Mouse (Mus musculus): ENCODE results near the gene Yipf3.
A peak's percentile ranks its signal among the peaks of the same experiment; 100 is the strongest.

Yipf3 gene

DNA sequence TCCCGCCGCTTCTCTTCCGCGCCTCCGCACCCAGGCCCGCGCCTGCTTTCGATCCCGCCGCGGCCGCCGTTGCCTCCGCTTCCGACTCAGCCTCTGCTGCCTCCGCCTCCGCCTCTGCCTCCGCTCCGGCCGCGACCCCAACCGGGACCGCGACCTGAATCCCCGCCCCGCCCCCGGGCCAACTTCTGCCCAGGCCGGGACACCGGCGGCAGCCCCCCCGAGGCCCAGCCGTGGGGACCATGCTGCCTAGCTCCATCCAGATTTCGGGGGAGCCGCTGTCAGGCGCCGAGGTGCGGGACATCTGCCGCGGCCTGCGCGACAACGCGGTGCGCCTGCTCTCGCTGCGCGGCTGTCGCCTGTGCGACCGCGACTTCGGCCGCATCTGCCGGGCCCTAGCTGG is 6.2 kb downstream of the Yipf3 start:
- DNase-seq (ENCODE audit: low spot score in 2 of 2), result peak; percentile 28 to 42

DNA sequence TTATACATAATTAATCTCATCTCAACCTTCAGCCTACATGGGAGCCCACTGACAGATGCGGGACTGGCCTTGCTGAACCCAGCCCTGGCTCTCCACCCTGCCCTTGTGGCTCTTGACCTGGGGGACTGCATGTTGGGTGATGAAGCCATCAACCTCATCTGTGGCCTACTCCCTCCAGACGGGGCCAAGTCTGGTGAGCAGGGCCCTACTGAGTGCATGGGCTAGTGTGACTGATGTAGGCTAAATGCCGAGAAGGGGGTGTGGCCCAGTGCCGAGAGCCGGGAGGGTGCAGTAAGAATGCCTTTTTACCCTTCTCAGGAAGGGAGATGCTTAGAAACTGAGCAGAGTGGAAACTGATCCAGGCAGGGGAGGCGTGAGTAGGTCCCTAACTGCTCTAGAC is 7.3 kb downstream of the Yipf3 start:
- no peak for DNase-seq (ENCODE audit: low spot score in 2 of 2)

GRCm38 (mm10) chr17:46258279-46259053 is 10.6 kb downstream of the Yipf3 start:
- DNase-seq (ENCODE audit: low spot score in 2 of 2), result no peak

DNA sequence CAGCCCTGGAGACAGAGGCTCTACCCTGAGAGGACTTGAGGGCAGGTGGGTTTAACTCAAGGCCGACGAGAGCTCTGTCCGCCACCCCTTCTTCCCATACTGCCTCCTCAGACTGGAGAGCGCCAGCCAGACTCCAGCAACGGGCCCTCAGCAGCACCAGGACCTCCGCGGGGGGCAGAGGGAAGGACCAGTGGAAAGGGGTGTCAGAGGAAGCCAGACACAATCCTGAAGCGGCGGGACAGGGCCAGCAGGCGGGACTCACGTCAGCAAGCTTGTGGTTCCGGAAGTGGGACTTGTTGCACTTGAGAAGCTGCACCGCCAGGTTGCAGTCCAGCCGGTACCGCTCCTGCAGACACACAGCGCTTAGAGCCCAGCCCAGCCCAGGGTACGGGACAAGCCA is 11.8 kb downstream of the Yipf3 start:
- DNase-seq (ENCODE audit: low spot score in 2 of 2), result no peak

DNA sequence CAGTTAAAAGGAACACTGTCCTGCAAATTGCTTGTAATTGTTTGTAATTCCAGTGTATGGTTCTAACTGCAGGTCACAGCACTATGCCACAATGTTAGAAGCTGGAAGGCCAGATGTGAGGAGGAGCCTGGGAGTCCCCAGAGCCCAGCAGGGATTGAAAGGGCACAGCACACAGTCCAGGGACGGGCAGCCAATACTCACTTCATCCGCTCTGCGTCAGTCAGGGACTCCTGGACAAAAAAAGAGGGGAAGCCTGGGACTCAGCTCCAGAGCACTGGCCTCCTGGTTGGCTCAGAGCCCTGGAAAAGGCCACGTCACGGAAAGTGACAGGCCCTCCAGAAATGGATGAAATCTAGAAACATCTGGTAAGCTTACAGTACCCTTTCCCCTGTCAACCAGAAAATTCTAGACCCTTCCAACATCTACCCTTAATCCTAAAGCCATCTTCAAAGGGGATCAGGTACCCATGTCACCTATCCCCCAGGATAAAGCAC is 14.4 kb downstream of the Yipf3 start:
- no peak for DNase-seq (ENCODE audit: low spot score in 2 of 2)

DNA sequence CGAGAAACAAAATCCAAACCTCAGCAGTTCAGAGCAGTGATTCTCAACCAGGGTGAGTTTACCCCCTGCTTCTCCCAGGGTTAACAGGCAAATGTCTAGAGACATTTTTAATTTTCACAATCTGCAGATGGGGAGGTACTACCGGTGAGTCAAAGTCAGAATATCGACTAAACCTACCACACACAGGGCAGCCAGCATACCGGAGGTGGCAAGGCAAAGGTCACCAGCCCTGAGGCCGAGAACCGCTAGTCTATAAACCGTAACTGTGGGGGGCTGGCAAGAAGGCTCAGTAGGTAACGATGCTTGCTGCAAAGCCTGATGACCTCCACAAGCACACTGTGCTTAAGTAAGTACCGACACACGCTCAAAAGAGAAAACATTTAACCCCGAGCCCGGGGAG is 17.6 kb downstream of the Yipf3 start:
- DNase-seq (ENCODE audit: low spot score in 2 of 2), result no peak

GRCm38 (mm10) chr17:46265918-46266618 is 18.2 kb downstream of the Yipf3 start:
- DNase-seq (ENCODE audit: low spot score in 2 of 2), result peak; percentile 65 to 77

- no peak for DNase-seq (ENCODE audit: low spot score in 2 of 2)
Observed at GRCm38 (mm10) chr17:46266986-46267385, 19.1 kb downstream of the Yipf3 start.

DNA sequence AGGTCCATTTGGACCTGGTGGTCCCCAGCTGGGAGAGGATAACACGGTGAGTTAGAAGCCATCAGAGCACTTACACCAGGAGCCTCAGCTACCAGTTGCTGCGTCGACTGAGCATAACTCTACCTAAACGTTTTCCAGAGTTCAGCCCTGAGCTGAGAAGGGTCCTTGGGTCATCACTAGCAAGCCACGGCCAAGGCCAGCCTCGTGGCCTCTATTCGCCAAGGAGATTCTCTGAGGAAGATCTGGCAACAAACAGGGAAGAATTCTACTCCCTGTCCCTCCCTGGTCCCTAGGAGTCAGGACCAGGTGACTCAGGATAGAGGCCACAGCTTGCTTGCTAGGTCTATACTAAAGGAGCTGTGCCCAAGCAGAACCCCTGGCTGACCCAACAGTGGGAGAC is 19.6 kb downstream of the Yipf3 start:
- no peak for DNase-seq (ENCODE audit: low spot score in 2 of 2)

- no peak for DNase-seq (ENCODE audit: low spot score in 2 of 2)
Observed at GRCm38 (mm10) chr17:46268026-46268720, 20.3 kb downstream of the Yipf3 start.

- DNase-seq (ENCODE audit: low spot score in 2 of 2), result no peak
Observed at GRCm38 (mm10) chr17:46269771-46270534, 22.1 kb downstream of the Yipf3 start.

- DNase-seq (ENCODE audit: low spot score in 2 of 2), result no peak
Observed at GRCm38 (mm10) chr17:46272058-46272457, 24.2 kb downstream of the Yipf3 start.

DNA sequence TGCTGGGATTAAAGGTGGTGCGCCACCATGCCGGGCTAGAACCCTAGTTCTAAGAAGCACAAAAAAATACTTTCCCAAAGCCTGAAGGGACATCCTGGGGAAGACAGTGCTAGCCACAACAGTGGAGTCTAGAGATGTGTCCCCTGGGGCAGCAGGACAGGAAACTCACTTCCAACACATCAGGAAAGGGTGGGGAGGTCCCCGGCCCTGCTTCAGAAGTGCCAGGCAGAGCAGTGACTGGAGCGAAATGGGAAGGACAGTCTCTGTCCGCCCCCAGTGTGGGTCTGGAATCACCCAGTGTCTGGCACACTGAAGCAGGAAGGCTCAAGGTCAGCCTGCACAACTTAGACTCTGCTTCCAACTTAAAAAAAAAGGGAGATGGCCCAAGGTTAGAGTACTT is 24.8 kb downstream of the Yipf3 start:
- no peak for DNase-seq (ENCODE audit: low spot score in 2 of 2)

GRCm38 (mm10) chr17:46273803-46274236 is 25.9 kb downstream of the Yipf3 start:
- no peak for DNase-seq (ENCODE audit: low spot score in 2 of 2)

- no peak for DNase-seq (ENCODE audit: low spot score in 2 of 2)
Observed at GRCm38 (mm10) chr17:46274465-46274864, 26.6 kb downstream of the Yipf3 start.

DNA sequence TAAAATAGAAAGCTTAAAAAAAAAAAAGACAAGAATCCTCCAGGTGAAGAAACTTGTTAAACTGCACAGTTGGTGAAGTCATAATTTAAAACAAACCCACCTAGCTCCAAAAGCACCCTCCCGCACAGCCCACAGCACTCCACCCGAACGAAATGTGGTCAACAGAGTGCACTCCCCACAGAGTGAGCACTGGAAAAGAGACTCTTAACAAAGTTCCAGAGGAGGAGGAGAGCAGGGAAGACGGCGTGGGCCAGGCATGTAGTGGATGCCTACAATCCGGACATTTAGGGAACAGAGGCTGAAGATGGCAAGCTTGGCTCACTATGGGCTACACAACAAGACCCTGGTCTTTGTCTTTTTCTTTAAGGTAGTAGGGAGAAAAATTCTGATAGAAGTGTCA is 27.2 kb downstream of the Yipf3 start:
- no peak for DNase-seq (ENCODE audit: low spot score in 2 of 2)

GRCm38 (mm10) chr17:46275506-46275905 is 27.6 kb downstream of the Yipf3 start:
- no peak for DNase-seq (ENCODE audit: low spot score in 2 of 2)

DNA sequence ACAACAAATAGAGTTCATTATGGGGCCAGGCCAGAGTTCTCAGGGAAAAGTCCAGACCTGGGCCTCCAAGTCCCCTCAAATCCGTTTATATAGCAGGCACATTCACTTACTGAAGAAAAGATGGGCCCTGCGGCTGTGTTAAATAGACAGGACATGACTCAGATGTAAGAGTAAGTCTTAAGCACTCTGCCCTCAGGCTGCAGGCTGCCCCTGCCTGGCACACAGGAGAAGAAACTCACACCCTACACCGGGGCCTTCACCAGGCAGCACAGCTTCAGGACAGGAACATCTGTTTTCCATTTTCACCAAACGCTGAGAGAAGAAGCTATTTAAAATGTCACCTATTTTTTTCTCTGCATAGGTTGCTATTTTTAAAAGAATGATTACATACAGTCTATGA is 29.7 kb downstream of the Yipf3 start:
- no peak for DNase-seq (ENCODE audit: low spot score in 2 of 2)

DNA sequence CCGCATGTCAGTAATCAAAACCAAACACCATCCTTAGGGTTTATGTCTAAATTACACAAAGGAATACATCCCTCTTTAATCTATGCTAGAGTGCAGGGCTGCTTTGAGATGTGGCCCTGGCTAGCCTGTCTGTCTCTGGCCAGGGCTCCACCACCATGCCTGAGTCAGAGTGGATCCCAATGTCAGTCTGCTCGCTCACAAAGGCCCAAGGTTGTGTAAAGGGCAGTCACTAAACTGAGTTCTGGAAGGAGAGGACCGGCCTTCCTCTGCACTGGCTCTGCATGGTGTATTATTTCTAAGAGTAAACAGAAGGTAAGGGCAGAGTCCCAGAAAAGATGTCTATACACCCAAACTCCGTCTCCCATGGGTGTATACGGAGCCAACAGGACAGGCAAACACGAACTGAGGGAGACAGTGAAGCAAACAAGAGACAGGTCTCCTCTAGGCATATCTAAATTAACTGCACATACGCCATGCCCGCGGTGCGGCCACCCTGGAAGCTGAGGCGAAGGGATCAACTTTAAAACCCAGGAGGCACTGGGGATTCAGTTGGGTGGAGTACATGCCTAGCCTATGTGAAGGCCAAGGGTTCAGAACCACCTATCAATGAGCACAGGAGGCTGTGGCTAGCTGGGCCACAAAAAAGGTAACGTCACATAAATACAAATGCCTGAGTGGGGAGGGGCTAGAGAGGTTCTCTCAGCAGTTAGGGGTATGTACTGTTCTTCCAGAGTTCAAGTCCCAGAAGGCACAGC is 30.3 kb downstream of the Yipf3 start:
- DNase-seq (ENCODE audit: low spot score in 2 of 2), result no peak

DNA sequence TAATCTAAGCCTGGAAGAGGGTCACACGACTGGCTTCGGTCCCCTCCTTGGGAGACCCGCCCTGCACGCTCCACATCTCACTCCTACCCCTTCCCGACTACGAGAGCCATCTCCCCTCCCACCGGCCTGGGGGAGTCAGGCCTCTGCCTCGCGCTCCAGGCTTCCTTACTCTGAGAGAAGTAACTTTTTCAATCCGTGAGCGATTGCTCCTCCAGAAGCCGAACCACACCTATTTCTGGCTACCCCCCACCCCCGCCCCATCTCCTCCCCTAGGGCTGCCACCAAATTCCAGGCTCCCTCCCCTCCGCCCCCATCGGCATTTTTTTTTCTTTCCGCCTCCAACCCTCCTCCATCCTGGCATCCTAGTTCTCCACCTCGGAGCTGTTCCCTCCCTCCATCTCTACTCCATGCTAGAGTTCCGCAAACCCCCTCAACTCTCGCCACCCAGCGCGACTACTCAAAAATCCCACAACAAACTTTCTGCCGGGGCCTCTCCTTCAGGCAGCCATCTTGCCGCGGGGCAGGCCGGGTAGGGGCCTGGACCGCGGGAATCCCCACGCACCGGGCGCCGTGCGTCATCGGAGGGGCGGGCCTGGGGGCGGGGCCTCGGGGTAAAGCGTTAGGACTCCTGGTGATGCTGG is 34.7 kb downstream of the Yipf3 start, which contains the start of gene Tjap1:
Tjap1 (minus strand) TSS at position 544 of the 641 bp plus-strand sequence.
- peak; percentile 71 to 87 for DNase-seq (ENCODE audit: low spot score in 2 of 2)

All from spleen, postnatal 10 days (tissue).